Mouse (Mus musculus) ES-Bruce4 (cell line): Measurements from ENCODE around the gene Vegfb.

Experiments
- CTCF ChIP-seq: IDR thresholded peaks from one replicate; pipeline ENCODE4 v1.8.1; 2011; ENCODE audit warnings: low read depth, low read length
- EP300 ChIP-seq: IDR thresholded peaks from 2 replicates; pipeline ENCODE4 v1.6.1; 2011; ENCODE audit warnings: low read depth, low read length; ENCODE audit not compliant: insufficient read depth
- POLR2A ChIP-seq: IDR thresholded peaks from one replicate; pipeline ENCODE4 v1.8.1; 2011; ENCODE audit warnings: low read length; ENCODE audit not compliant: insufficient read depth

DNA sequence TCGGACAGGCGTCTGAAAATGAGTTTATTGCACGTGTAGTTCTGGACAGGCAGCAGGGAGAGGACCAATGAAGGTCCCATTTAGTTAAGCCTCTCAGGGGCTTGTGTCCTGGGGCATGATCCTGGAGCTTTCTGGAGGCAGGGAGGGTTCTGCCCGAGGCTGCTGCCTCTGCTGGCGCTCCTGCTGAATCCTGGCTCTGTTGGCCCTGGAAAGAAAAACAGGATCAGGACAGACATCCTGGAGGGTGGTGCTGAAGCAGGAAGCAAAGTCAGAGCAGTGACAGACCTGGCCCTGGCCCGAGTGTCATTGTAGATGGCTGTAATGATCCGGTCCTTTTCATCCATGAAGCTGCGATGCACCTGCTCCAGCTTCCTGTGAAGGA lies 444 bp upstream of the Vegfb start:
- TF ChIP-seq POLR2A (no peak), CTCF (no peak), EP300 (no peak)
